Mouse (Mus musculus) ZHBTc4 (cell line): ENCODE measurements around the gene Alg5.

ENCODE experiments used
- DNase-seq: peaks from one replicate; pipeline ENCODE4 v3.0.0-alpha.2; 2011; ENCODE audit warnings: low read depth, low spot score

Alg5 gene

DNA sequence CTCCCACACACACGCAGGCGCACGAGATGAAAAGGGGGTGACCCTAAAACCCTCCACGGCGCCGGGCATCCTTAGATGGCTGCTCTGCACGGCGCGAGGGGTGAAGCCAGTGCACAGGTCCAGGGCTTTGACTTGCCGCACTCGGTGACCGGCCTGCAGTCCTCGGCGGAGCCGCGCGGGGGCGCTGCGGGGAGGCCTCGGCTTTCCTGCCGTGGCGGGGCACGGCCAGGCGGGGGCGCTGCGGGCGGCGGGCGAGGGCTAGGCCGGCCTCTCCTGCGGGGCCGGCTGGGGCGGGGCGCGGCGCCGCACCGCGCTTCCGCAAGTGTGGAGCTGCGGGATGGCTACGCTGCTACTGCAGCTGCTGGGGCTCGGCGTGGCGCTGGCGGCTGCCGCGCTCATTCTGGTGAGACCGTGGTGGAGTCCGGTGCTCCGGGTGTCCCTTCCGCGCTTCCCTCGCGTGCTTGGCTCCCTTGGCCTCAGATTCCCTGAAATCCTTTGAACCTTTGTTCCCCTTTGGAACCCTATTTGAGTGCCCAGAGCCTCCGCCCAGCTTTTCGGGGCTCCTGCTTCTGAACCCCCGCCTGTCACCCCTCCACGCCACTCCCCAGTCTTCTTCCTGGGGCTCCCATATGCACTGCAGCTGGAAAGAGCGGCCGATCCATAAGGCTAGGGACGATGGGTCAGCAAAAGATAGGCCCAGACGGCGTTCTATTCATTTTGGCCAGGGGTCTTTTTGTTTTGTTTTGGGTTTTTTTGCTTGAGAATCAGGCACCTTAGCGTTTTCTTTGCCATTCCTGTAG is at the start of gene Alg5, which contains the start of gene Exosc8:
Gene Alg5 (plus strand): TSS at position 293 of the 800 bp plus-strand sequence.
Gene Exosc8 (minus strand): TSS at position 147 of the 800 bp plus-strand sequence.
- DNase-seq, result peak; percentile 86

GRCm38 (mm10) chr3:54687245-54687644 is 48.1 kb upstream of the Alg5 start:
- no peak for DNase-seq

DNA sequence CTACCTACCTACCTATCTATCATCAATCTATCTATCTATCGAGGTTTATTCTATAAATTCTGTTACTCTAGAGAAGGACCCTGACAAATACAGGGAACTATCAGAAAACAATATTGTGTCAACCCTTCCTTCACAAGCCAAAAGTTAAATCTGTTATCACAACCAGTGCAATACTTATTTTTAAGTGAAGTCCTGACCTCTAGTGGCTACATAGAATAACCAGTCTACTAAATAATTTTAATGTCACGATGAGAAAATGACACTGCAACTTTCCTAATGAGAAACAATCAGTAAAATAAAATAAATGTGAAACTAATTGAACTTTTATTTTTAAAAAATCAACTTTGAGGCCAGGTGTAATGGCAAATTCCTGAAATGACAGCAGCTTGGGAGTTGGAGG is 46.2 kb upstream of the Alg5 start:
- no peak for DNase-seq

DNA sequence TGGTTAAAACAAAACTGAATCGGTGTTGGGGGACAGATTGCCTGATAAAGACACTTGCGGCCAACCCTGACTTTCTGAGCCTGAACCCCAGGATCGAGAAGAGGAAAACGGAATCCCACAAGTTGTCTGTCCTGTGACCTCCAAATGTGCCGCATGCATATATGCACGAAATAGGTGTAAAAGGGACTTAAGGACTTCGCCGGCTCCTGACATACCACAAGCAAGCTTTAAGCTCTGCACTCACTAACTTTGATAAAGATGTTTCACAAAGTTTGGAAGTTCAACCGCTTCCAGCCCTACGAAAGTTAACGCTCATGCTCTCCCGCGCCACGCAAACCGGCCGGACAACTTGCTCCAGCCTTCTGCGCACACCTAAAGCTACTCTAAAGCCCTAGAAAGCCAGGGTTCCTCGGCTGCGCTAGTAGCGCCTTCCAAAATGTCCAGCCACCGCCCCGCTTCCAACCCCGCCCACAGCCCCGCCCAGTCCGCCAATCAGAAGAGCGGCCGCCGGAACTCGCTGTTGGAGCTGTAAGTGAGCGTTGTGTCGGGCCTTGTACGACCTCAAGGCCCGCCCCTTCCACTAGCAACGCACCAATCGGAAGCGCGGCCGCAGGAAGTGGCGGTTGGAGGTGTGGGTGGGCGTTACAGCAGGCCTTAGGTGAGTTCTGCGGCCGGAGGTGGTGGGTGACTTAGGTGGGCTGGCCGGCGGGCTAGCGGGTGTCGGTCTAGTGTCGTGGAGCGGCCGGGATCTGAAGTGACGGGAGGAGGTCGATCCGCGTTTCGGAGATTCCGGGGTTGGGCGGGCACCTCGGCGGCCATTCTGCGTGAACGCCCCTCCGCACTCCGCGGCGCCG is 42.9 kb upstream of the Alg5 start, which contains the start of gene Supt20:
Gene Supt20 (plus strand): TSS at position 606 of the 854 bp plus-strand sequence.
- peak; percentile 99 for DNase-seq

DNA sequence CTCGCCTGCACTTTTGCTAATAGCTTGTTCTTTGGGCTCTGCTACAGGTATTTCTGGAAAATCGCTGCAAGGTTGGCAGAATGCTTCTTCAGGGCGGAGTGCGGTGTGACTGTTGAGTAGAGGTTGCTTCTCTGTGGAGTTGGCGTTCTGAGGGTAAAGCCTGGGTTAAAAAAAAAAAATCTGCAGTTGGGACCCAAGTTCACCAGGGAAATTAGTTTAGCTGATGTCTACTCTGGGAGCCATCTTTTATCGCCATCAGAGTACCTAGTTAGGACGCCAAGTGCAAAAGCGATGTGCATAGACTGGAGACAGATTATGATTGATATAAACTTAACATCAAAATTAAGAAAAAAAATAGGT is 42.3 kb upstream of the Alg5 start:
- no peak for DNase-seq

DNA sequence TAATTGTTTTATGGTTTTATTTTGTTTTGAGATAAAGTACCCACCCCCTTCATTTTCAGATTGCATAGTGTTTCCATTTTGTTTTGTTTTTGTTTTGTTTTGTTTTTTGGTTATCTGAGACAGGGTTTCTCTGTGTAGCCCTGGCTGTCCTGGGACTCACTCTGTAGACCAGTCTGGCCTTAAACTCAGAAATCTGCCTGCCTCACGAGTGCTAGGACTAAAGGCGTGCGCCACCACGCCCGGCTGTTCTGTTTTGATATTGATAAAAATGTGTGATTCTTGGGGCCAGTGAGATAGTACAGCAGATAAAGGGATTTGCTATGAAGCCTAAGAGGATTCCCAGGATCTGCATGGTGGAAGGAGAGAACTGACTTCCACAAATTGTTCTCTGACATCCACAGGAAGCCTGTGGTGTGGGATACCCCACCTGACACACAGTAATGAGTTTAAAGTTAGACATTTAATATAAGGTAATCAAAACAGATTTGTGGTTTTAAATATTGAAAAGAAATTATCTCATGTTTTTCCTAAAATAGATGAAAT is 35.5 kb upstream of the Alg5 start:
- no peak for DNase-seq

GRCm38 (mm10) chr3:54704106-54704505 is 31.2 kb upstream of the Alg5 start:
- DNase-seq, result peak; percentile 65

GRCm38 (mm10) chr3:54708972-54709371 is 26.4 kb upstream of the Alg5 start:
- no peak for DNase-seq

DNA sequence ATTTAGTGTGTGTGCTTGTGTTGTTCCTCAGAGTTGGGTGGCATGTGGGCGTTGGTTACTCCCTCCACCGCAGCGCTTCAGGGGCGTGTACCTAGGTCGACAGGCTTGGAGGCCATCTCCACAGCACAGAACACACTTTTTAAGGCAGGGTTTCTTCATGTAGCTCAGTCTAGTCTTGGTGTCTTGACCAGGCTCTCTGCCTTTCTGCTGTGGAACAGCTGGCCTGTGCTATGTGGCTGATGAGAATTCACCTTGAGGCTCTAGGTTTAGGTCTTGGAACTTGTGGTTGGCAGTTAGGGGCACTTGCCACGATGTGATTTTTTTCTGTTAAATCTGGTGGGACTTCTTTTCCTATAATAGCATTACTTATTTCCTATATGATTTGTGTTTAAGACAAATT is 21.1 kb upstream of the Alg5 start, which contains the start of gene Gm21958:
Gene Gm21958 (minus strand): TSS at position 101 of the 400 bp plus-strand sequence.
- no peak for DNase-seq

- DNase-seq, result no peak
Measured at GRCm38 (mm10) chr3:54715461-54715860, 19.9 kb upstream of the Alg5 start.

- no peak for DNase-seq
Measured at GRCm38 (mm10) chr3:54717348-54717747, 18.0 kb upstream of the Alg5 start.

DNA sequence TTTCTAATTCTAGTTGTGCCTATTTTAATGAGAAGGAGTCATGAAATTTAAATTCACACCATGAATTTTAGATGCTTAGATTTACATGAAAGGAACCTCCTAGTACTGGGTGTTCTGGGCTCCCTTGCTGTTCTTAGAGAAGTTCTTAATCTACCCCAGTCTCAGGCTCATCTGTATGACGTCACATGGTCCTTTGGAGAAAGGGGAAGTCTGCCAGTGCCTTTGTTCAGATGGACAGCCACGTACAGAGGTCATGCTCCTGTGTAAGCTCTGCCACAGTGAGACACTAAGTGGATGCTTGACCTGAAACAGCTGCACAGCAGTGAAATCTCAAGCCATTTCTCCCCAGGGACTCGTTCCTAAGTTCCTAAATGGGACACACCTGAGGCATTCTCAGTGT is 16.4 kb upstream of the Alg5 start:
- DNase-seq, result no peak

DNA sequence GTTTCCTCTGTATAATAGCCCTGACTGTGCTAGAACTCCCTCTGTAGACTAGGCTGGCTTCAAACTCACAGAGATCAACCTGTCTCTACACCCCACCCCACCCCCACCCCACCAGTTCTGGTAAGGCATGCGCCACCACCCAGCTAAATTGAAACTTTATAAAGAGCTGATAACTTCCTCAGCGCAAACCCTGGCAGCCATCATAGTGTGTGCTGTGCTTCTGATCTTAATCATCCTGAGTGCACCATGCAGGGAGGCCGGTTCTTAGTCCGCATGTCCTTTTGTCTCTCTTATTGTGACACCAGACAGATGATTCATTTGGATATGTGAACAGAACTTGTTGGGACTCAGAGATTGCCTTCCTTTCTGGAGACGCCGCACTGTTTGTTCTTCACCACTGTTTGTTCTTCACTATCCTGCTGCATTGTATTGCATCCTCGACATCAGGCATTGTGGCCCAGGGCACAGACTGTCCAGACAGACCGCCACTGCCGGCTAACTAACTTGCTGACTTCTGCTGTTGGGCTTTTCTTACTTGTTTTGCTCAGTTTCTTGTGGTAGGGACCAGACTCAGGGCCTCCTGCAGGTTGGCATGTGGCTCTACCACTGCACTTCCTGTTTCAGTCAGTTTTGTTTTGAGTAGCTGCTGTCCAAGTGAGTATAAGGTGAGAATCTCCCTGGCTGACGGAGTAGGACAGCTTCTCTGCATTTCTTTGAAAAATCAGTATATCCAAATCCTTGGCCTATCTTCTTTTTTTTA is 11.4 kb upstream of the Alg5 start:
- peak; percentile 45 for DNase-seq

- DNase-seq, result no peak
Measured at GRCm38 (mm10) chr3:54725344-54725743, 10.0 kb upstream of the Alg5 start.

- DNase-seq, result no peak
Measured at GRCm38 (mm10) chr3:54727588-54727987, 7.8 kb upstream of the Alg5 start.

DNA sequence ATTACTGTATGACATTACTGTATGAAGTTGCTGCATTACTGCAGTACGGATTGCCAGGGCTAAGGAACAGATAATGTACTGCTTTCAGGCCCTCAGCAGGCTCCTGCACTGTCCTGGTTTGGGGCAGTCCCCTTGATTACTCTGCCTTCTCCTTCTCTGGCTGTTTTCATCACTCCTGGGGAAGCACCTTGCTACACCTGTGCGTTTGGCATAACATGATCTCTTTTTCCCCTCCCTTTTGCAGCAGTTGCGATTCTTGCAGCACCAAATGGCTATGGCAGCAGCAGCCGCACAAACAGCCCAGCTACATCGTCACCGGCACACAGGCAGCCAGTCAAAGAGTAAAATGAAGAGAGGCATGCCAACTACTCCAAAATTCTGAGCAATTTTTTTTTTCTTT is 7.2 kb upstream of the Alg5 start:
- no peak for DNase-seq

DNA sequence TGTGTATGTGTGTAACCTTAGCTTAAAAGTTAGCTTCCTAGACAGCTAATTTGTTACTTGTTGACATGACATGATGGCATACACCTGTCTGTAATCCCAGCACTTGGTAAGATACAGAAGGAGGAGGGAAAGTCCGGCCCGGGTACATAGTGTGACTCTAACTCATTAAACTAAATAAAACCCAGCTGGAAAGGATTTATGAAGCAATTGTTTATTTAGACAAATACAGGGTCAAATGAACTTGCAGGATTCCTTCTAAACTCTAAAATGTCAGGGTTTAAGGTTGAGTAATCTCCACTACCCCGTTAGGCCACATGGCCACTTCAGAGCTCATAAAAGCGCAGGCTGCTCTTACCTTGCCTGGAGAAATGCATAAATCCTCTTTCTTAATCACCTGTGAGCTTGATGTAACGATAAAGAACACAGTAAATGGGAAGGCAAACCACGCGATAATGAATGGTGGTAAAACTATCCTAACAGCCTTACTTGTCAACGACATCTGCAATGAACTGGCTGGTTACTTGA is 3.7 kb upstream of the Alg5 start:
- no peak for DNase-seq

GRCm38 (mm10) chr3:54732371-54732770 is 3.0 kb upstream of the Alg5 start:
- no peak for DNase-seq

GRCm38 (mm10) chr3:54734411-54735246 is 710 bp upstream of the Alg5 start:
- DNase-seq, result peak; percentile 96
